Mouse (Mus musculus): ENCODE measurements around the gene Tmem140.

GRCm38 (mm10) chr6:34824406-34824805 is 38.5 kb upstream of the Tmem140 start:
- TF ChIP-seq EP300 (IDR thresholded peaks at IDR 0.05; ENCODE audit: low read depth) (no peak), CTCF (IDR thresholded peaks at IDR 0.05; ENCODE audit: low read depth) (no peak)
